Mouse (Mus musculus): ENCODE data around the gene Hist1h2ae.

The Hist1h2ae gene

GRCm38 (mm10) chr13:23530181-23530900, 40.7 kb downstream of the Hist1h2ae start:
- in situ Hi-C loops (cut with MboI, MseI) = loop anchor here in 1 of 2 experiments (5.0 to 10.0 kb wide), 3 partner anchors 52 to 1816 kb away; partner anchors contain the start of genes Hist1h2ai, Hist1h2an, Hist1h2bl and Hist1h2bp

DNA sequence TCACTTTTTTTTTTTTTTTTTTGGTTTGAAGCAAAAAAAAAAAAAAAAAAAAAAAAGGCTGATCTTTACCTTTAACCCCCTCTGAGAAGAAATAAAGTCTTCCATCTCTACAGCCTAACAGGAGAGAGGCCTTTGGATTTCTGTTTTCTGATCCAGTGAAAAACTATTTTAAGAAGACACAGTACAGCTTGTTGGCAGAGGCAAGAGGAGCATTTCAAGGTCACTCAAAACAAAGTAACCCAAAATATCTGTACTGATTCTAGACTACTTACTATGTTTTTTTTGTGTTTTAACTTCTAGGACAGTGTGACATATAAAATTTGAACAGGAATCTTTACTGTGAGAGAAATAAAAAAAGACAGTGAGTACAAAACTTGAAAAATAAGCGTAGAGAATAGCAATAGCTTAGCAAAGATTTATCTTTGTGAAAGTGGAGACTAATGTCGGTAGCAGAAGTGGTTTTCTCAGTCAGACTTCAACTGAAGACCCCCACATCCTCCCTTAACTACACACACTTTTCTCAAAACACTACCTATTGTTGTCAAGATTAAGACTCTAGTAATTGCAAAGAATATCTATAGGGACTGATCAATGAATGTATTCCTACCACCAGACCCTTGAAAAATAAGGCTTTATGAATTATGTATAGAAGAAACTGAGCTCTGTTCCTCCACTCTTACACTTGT, 41.4 kb downstream of the Hist1h2ae start:
- in situ Hi-C loops (cut with MboI, MseI) = loop anchor here in 1 of 2 experiments (5.0 to 10.0 kb wide), 3 partner anchors 53 to 1815 kb away; partner anchors contain the start of genes Hist1h2ai, Hist1h2an, Hist1h2bl and Hist1h2bp

DNA sequence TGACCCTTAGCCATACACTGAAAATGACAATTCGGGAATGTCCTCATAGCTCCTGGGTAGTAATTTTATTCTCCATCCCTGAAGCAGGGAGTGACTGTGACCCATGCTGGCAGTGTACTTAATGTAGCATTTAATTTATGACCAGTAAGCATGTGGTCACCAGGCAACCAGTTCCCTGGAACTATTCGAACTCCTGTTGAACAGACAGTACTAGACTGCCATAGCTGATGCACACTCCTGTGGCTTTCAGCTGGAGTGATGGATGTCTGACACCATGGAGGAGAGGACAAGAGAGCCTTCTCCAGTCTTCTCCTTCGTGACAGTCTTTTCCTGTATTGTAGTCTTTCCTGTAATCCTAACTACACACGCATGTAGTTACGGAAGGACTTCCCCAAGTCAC, 42.0 kb downstream of the Hist1h2ae start:
- in situ Hi-C loops (cut with MboI, MseI) = no loop called here

DNA sequence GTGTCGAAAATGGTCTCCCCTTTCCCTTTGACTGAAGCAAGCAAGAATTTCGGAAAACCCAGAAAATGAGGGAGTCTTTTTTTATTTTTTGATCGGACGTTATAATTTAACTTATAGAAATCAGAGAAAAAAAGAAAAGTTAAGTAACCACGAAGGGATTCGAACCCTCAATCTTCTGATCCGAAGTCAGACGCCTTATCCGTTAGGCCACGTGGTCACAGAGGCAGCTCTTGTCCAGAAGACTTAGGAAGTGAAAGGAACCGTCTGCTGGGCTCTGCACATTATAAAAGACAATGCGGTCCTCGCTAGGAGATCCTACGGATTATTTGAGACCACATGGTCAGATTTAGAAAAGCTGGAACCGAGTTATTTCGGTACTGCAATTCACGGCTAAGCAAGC, 44.7 kb downstream of the Hist1h2ae start:
- in situ Hi-C loops (cut with MboI, MseI) = no loop called here

GRCm38 (mm10) chr13:23525901-23526300, 45.1 kb downstream of the Hist1h2ae start:
- in situ Hi-C loops (cut with MboI, MseI) = no loop called here

GRCm38 (mm10) chr13:23524654-23525053, 46.4 kb downstream of the Hist1h2ae start:
- in situ Hi-C loops (cut with MboI, MseI) = loop anchor here (5.0 kb wide), 2 partner anchors 77 to 87 kb away; no protein-coding TSS in a partner anchor

DNA sequence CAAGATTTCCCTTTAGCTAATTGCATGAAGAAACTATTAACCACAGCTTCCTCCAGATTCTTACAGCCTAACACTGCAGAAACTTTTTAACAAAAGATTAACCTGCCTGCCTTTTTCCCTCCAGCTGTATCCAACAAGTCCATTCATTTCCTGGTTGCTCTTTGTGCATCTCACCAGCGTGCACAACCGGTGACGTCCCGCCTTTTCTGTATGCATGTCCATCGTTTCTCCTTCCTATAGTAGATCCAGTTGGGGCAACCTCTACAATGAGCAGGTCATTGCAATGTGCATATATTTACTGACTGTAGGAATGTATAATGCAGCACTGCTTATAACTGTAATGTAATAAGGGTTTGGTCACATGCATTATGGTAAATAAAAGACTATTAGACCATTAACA, 47.0 kb downstream of the Hist1h2ae start:
- in situ Hi-C loops (cut with MboI, MseI) = loop anchor here (5.0 kb wide), 2 partner anchors 77 to 87 kb away; no protein-coding TSS in a partner anchor

- in situ Hi-C loops (cut with MboI, MseI) = loop anchor here (5.0 kb wide), 2 partner anchors 74 to 84 kb away; no protein-coding TSS in a partner anchor
These were observed 49.3 kb downstream of the Hist1h2ae start for GRCm38 (mm10) chr13:23521703-23522102.
